Mouse (Mus musculus): ENCODE data around the gene Crhr1. TPM values are rescaled to one million over a fixed set of nuclear protein-coding genes. Genes with fewer than 3 reads are reported as not detected.
A peak's percentile ranks its signal among the peaks of the same experiment; 100 is the strongest.

Gene Crhr1
- polyA plus RNA-seq, 1 experiment: not detected

DNA sequence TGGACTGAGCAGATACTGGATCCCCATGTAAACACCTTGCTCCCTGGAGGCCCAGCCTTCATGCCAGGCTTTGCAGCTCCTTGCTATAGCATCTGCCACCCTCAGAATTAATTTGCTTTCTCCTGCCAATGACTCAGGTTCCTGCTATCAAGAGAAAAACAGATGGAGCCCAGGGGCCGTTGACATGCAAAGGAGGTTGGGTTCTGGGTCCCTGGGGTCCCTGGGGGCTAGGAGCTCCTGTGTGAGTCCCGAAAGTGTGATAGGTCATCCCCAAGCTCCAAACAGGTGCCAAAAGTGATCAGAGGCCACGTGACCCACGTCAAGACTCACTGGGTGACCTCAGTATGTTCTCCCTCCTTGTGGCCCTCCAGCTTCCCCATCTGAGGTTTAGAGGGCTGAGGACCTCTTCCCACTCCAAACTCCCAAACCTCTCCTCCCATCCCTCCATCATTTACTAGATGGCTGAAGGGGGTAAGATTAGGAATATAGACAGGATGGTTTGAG lies 27.2 kb downstream of the Crhr1 start:
- H3K4me1 ChIP-seq (ENCODE audit: control insufficient read depth, insufficient read depth, low read length): no peaks in the 10 kb centered on the region
- no peak overlapping the region for H3K27ac ChIP-seq (ENCODE audit: control insufficient read depth, insufficient read depth, low read depth, low read length, poor library complexity)
- H3K4me3 ChIP-seq (replicated peaks; ENCODE audit: control insufficient read depth, low read depth, low read length): no peak overlapping the region
- 55% methylated on average over 4 of the region's 4 CpGs for WGBS
- no peak for TF ChIP-seq CTCF (IDR thresholded peaks at IDR 0.05; ENCODE audit: control insufficient read depth, insufficient read depth, low read length)

DNA sequence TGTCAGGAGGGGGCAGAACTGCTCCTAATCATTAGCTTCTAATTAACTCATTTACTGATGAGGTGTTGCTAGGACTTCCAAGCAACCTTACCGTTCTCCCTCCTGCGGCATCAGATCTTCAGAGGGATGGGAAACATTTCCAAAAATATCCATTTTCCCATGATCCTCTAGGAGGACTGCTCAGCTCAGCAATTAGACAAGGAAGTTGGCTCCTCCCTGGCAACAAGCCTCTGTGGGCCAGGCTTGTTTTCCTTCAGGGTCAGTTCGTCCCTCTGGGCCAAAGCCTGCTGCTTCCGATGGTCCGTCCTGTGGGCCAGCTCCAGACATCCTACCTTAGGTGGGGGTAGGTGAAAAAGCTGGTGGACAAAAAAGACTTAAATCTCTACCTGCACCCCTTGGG lies 28.5 kb downstream of the Crhr1 start:
- 70% methylated on average over 5 of the region's 5 CpGs for WGBS

DNA sequence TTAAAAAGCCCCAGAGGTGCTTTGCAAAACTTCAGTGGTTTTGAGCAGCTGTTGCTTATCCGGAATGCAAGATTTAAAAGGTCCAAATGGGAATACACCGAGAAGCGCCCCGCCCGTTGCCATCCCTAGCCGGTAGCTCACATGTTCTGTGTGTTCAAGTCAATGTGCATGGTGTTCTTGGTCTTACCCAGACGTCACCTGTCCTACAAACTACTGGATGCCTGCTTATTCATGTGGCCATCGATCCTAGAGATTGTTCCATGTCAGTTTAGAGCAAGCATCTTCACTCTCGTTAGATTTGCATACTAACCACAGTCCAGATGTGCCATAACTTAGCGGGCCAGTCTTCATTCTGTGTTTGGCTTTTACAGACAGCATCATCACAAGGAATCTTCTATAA lies 31.6 kb downstream of the Crhr1 start:
- H3K4me1 ChIP-seq (ENCODE audit: control insufficient read depth, insufficient read depth, low read length): no peaks in the 10 kb centered on the region

More for the DNA sequence above, 28.5 kb downstream of the Crhr1 start:
- H3K27ac ChIP-seq (ENCODE audit: control insufficient read depth, insufficient read depth, low read depth, low read length, poor library complexity): no peak overlapping the region
- no peak overlapping the region for H3K4me3 ChIP-seq (replicated peaks; ENCODE audit: control insufficient read depth, low read depth, low read length)
- no peaks in the 10 kb centered on the region for H3K4me1 ChIP-seq (ENCODE audit: control insufficient read depth, insufficient read depth, low read length)
- TF ChIP-seq CTCF (IDR thresholded peaks at IDR 0.05; ENCODE audit: control insufficient read depth, insufficient read depth, low read length) (no peak), POLR2A (IDR thresholded peaks at IDR 0.05; ENCODE audit: borderline replicate concordance, control insufficient read depth, low read depth, low read length) (no peak)

DNA sequence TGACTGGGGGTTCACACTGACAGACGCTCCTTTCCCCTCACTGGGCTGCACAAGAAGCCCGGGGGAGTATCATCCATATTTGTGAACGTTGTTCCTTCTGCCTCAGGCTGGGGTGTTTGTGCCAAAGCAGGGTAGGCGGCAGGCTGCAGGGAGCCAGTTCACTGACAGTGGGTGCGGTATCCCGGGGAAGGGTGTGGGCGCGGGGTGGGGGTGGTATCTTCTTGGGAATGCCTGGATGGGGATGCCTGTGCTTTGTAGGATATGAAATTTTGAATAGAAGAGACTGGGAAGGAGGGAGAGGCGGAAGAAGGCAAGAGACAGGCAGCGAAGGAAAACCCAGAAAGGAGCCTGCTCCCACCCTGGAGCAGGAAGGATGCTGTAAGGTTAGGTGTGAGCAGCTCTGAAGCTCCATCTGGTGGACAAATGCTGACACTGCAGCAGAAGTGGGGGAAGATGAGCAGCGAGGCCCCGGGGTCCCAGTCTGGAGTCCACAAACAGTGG lies 38.7 kb downstream of the Crhr1 start:
- H3K4me3 ChIP-seq (replicated peaks; ENCODE audit: control insufficient read depth, low read depth, low read length): no peak overlapping the region
- TF ChIP-seq POLR2A (IDR thresholded peaks at IDR 0.05; ENCODE audit: borderline replicate concordance, control insufficient read depth, low read depth, low read length) (no peak), CTCF (IDR thresholded peaks at IDR 0.05; ENCODE audit: control insufficient read depth, insufficient read depth, low read length) (peak; percentile 91)
- whole genome bisulfite sequencing: 34% methylated on average over 12 of the region's 12 CpGs

More for the DNA sequence above, 31.6 kb downstream of the Crhr1 start:
- TF ChIP-seq CTCF (IDR thresholded peaks at IDR 0.05; ENCODE audit: control insufficient read depth, insufficient read depth, low read length) (no peak), POLR2A (IDR thresholded peaks at IDR 0.05; ENCODE audit: borderline replicate concordance, control insufficient read depth, low read depth, low read length) (no peak)
- 83% methylated on average over 10 of the region's 10 CpGs for WGBS
- H3K4me3 ChIP-seq (replicated peaks; ENCODE audit: control insufficient read depth, low read depth, low read length): no peak overlapping the region
- H3K27ac ChIP-seq (ENCODE audit: control insufficient read depth, insufficient read depth, low read depth, low read length, poor library complexity): no peak overlapping the region

DNA sequence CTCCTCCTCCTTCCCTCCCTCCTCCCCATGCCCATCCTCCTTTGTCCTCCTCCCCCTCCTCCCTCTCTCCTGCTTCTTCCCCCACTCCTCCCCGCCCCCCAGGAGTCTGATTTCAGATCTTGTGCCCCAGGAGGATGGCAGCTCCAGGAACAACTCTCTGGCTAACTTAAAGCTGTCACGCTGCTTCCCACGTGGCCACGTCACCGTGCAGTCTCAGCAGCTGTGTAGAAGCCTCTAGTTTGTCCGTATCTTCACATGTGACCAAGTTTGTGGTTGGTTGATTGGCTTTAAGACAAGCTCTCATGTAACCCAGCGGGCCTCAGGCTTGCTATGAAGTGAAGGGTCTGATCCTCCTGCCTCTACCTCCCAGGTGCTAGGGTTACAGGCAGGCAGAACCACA lies 46.2 kb downstream of the Crhr1 start:
- Histone ChIP-seq H3K4me1 (ENCODE audit: control insufficient read depth, insufficient read depth, low read length) (no peaks in the 10 kb centered on the region), H3K4me3 (replicated peaks; ENCODE audit: control insufficient read depth, low read depth, low read length) (no peak overlapping the region), H3K27ac (ENCODE audit: control insufficient read depth, insufficient read depth, low read depth, low read length, poor library complexity) (no peak overlapping the region)
- TF ChIP-seq CTCF (IDR thresholded peaks at IDR 0.05; ENCODE audit: control insufficient read depth, insufficient read depth, low read length): no peak
- WGBS: 35% methylated on average over 7 of the region's 7 CpGs

More for the DNA sequence above, 38.7 kb downstream of the Crhr1 start:
- H3K4me1 ChIP-seq (ENCODE audit: control insufficient read depth, insufficient read depth, low read length): no peaks in the 10 kb centered on the region
- no peak overlapping the region for H3K27ac ChIP-seq (ENCODE audit: control insufficient read depth, insufficient read depth, low read depth, low read length, poor library complexity)

DNA sequence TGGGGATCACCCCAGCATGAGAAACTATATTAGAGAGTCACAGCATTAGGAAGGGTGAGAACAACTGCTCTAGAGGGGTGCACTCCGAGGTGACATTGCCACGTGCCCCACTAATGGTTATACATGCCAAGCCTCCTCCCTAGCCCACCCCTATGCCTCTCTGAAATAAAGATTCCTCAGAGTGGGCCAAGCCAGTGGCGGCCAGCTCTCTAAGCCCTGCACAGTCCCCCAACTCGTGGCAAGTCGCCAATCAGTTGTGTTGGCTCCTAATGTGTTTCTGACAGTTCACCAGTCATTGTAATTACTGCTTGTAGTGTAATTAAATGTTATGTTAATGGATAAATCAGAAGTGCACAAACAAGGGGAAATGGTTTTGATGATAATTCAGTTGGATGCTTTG lies 47.1 kb downstream of the Crhr1 start:
- Histone ChIP-seq H3K4me1 (ENCODE audit: control insufficient read depth, insufficient read depth, low read length) (no peaks in the 10 kb centered on the region), H3K27ac (ENCODE audit: control insufficient read depth, insufficient read depth, low read depth, low read length, poor library complexity) (no peak overlapping the region), H3K4me3 (replicated peaks; ENCODE audit: control insufficient read depth, low read depth, low read length) (no peak overlapping the region)
- WGBS: 59% methylated on average over 5 of the region's 5 CpGs
- TF ChIP-seq POLR2A (IDR thresholded peaks at IDR 0.05; ENCODE audit: borderline replicate concordance, control insufficient read depth, low read depth, low read length) (no peak), CTCF (IDR thresholded peaks at IDR 0.05; ENCODE audit: control insufficient read depth, insufficient read depth, low read length) (no peak)

DNA sequence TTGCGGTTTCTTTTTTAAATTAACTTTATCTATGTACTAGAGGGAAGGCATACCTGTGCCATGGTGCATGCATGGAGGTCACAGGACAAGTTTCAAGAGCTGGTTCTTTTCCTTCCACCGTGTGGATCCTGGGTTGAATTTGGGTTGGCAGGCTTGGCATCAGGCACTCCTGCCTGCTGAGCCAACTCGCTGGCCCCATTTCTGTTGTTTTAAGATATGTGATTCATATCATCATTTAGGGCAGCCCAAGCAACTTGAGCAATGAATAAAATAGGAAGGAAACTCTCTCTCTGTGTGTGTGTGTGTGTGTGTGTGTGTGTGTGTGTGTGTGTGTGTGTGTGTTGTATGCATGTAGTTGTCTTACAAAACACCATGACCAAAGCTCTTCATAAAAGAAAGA lies 49.5 kb downstream of the Crhr1 start:
- 53% methylated on average over 3 of the region's 3 CpGs for WGBS
- no peak overlapping the region for H3K4me3 ChIP-seq (replicated peaks; ENCODE audit: control insufficient read depth, low read depth, low read length)
- no peaks in the 10 kb centered on the region for H3K4me1 ChIP-seq (ENCODE audit: control insufficient read depth, insufficient read depth, low read length)
- H3K27ac ChIP-seq (ENCODE audit: control insufficient read depth, insufficient read depth, low read depth, low read length, poor library complexity): no peak overlapping the region
- TF ChIP-seq POLR2A (IDR thresholded peaks at IDR 0.05; ENCODE audit: borderline replicate concordance, control insufficient read depth, low read depth, low read length): no peak
- TF ChIP-seq CTCF (IDR thresholded peaks at IDR 0.05; ENCODE audit: control insufficient read depth, insufficient read depth, low read length): no peak

DNA sequence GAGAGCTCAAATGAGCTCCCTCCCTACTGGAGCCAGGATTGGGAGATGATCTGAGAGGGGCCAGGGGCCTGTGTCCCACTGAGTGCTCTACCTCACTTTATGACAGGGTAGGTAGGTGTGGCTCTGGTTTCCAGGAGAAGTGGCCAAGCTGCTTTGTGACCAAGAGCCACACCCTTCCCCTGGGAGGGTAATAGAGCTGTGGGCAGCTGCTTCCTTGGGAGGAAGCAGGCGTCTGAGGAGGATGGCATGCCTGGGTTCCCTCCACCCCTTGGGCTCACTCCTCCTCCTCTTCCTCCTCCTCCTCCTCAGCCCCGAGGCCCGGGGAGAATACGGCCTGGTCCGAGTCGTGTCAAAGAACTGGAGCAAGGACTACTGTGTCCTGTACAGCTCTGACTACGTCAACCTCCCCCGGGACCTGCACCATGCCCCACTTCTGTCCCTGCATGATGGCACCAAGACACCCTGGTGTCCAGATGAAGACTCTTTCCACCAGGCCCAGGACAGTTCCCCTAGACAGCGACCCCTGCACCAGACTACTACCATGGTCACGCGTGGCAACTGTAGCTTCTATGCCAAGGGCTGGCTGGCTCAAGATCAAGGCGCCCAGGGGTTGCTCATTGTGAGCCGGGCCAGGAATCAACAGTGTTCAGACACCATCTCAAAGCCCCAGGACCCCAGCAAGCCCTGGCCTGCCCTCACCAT lies 53.6 kb downstream of the Crhr1 start, which contains the start of gene Sppl2c:
TSS of gene Sppl2c (plus strand) at position 193 of the 702 bp plus-strand sequence.
- 60% methylated on average over 13 of the region's 13 CpGs for WGBS
- no peaks in the 10 kb centered on the region for H3K4me1 ChIP-seq (ENCODE audit: control insufficient read depth, insufficient read depth, low read length)
- H3K4me3 ChIP-seq (replicated peaks; ENCODE audit: control insufficient read depth, low read depth, low read length): no peak within 1 kb of the TSS
- H3K27ac ChIP-seq (ENCODE audit: control insufficient read depth, insufficient read depth, low read depth, low read length, poor library complexity): no peak within 1 kb of the TSS
- no peak for TF ChIP-seq CTCF (IDR thresholded peaks at IDR 0.05; ENCODE audit: control insufficient read depth, insufficient read depth, low read length)
- no peak for TF ChIP-seq POLR2A (IDR thresholded peaks at IDR 0.05; ENCODE audit: borderline replicate concordance, control insufficient read depth, low read depth, low read length)

DNA sequence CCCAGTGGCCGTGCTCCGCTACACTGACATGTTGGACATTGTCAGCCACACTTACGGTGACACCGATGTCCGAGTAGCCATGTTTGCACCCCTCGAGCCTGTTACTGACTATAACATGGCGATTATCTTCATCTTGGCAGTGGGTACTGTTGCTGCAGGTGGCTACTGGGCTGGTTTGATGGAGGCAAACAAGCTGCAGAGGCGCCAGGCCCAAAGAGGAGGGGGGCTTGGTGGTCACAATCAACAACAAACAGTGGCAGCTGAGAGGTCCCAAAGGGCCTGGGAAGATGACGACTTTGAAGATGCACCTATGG lies 54.1 kb downstream of the Crhr1 start:
- H3K4me1 ChIP-seq (ENCODE audit: control insufficient read depth, insufficient read depth, low read length): no peaks in the 10 kb centered on the region
- H3K4me3 ChIP-seq (replicated peaks; ENCODE audit: control insufficient read depth, low read depth, low read length): no peak overlapping the region
- WGBS: 83% methylated on average over 9 of the region's 9 CpGs
- H3K27ac ChIP-seq (ENCODE audit: control insufficient read depth, insufficient read depth, low read depth, low read length, poor library complexity): no peak overlapping the region
- no peak for TF ChIP-seq POLR2A (IDR thresholded peaks at IDR 0.05; ENCODE audit: borderline replicate concordance, control insufficient read depth, low read depth, low read length)
- TF ChIP-seq CTCF (IDR thresholded peaks at IDR 0.05; ENCODE audit: control insufficient read depth, insufficient read depth, low read length): no peak

Measured in bone marrow, adult 2 months (tissue).